In genomic region chr13:72211716-72212115, GRCm38 (mm10) we compare ENCODE assay signal across 18 mouse cellular contexts.
"Had no signal": no experiment of that assay in that cellular context is flagged by ENCODE, and none has a peak within 500 bp of the region (broad histone marks: within the 10 kb centered on the region; RNA-seq: fewer than 3 reads in every experiment).

No protein-coding gene starts in this region.

- H3K4me1 ChIP-seq: liver, embryonic 13.5 days; stomach, embryonic 15.5 days had no signal

- DNase-seq: kidney, adult 2 months; kidney, postnatal 10 days; kidney, postnatal 36 days; layer of hippocampus, postnatal 36 days; liver, embryonic 13.5 days; retina, postnatal 1 day; right cerebral cortex, postnatal 25 days; spleen, adult 18-20 months; thymus, postnatal 25 days had no signal

- H3K9me3 ChIP-seq: kidney, embryonic 15.5 days; liver, embryonic 13.5 days; midbrain, embryonic 12.5 days; neural tube, embryonic 13.5 days; stomach, embryonic 15.5 days had no signal

- H3K27ac ChIP-seq: kidney, embryonic 15.5 days; left cerebral cortex, adult 2 months; liver, embryonic 13.5 days; macrophage; midbrain, embryonic 12.5 days; neural tube, embryonic 13.5 days; stomach, embryonic 15.5 days had no signal

- H3K4me2 ChIP-seq: kidney, embryonic 15.5 days; liver, embryonic 13.5 days; midbrain, embryonic 12.5 days; neural tube, embryonic 13.5 days; stomach, embryonic 15.5 days had no signal

- ATAC-seq: intestine, postnatal 0 days; midbrain, embryonic 16.5 days had no signal

- H3K9ac ChIP-seq: kidney, embryonic 15.5 days; liver, embryonic 13.5 days; midbrain, embryonic 12.5 days; neural tube, embryonic 13.5 days; stomach, embryonic 15.5 days had no signal

- H3K27me3 ChIP-seq: liver, embryonic 13.5 days; midbrain, embryonic 12.5 days; stomach, embryonic 15.5 days had no signal

- H3K4me3 ChIP-seq: kidney, embryonic 15.5 days; left cerebral cortex, adult 2 months; liver, embryonic 13.5 days; midbrain, embryonic 12.5 days; myocyte; neural tube, embryonic 13.5 days; stomach, embryonic 15.5 days had no signal

- H3K36me3 ChIP-seq: kidney, embryonic 15.5 days; liver, embryonic 13.5 days; midbrain, embryonic 12.5 days; neural tube, embryonic 13.5 days; stomach, embryonic 15.5 days had no signal
